Mouse (Mus musculus): ENCODE measurements around the gene Senp5.

Senp5 gene

DNA sequence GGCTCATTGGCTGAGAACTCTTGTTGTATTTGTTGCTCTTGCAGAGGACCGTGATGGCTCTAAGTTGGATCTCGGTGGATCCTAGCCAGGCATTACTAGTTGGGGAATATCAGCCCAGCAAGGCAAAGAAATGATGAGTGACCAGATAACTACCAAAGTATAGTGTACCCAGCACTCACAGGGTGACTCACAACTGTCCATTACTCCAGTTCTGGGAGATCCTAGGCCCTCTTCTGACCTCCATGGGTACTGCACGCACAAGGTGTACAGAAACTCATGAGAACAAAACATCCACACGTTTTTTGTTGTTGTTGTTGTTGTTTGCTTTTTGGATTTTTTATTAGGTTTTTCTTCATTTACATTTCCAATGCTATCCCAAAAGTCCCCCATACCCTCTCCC is 66.5 kb downstream of the Senp5 start:
- DNase-seq = no peak

DNA sequence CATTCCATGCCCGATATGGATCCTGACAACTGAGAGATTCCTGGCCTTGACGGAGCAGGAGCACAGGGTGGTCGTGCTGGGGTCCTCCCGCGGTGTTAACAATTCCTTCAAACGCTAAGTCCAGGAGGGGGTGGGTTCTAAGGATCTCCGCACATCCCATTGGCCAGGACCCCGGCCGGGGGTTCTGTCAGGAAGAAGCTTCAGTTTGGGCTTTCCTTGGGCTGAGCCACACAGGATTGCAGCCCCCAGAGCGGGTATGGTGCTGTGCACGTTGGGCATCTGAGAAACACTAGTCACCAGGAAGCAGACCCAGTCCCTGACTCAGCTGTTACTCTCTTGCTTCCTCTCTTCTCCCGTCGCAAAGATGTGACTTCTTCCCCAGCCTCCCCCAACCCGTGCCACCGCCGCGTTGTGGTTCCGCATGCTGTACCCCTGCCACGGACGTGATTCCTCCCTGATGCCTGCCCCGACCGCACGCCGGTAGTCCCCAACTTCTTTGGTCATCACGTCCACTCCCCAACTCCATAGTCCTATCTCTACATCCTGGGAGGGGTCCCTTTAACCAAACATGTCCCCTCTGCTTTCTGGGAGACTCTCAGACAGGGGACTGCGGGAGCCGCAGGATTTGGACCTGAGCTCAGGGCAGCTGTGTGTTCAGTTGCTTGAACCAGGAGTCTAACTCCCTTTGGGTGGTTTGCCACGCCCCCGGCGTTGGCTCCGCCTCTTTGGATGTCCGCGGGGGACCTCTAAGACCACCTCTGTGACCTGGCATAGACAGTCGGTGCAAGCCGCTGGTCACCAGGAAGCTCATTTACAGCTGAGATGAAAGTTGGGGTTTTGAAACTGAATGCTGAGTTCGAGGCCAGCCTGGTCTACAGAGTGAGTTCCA is 67.8 kb downstream of the Senp5 start:
- no peak for DNase-seq

DNA sequence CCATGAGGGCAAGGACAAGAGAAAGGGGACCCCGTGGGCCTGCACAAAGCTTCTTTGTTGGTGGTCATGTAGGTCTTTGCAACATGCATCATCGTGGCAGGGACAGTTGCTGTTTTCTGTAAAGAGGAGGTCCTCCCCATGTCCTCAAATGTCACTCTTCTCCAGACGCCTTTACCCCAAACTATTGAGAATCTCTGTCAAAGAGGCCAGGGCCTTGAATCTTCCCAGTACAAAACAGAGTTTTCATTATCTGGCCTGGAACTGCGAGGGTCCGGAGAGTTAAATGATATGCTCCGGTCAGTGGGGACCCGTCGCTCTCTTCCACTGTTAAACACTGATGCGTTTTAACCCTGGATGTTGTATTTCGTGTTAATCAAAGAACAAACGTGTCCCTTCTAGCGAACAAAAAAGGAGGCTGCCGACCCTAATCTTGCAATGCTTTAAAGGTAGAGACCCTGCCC is 68.5 kb downstream of the Senp5 start:
- no peak for DNase-seq

DNA sequence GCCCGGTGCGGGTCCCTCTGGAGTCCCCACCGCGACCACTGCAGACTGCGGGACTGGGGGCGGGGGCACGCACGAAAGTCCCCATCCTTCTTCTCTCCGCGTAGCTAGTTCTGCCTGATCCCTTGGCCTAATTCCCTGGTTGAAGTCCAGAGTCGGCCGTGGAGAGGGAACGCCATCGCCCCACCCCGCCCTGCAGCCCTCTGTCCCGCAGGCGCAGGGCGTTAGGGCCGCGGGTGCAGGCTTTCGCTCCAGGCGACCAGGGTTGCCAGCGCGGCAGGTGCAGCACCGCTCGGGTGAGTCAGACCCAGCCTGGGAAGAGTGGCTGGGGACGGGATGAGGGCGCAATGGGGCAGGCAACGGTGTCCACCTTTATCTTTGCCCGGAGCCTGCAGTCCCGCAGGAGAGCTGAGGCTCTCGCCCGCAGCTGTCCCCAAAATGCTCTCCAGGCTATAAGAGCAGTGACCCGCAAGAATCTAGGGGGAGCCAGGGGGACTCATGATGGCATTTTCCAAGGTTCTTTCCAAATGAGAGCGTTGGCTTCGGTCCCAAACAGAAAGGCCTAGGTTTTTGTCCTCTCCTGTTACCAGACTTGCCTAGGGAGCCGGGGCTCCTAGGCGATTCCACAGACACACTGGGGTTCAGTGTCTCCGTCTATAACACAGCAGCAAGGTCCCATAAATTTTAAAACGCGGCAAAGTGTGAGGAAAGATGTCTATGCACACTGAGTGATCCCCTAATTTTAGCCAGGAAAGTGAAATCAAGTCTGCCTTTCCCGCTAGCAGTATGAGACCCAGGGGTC is 69.1 kb downstream of the Senp5 start, which contains the start of gene Pigz:
Gene Pigz (plus strand): TSS at position 101 of the 799 bp plus-strand sequence.
- peak; percentile 31 for DNase-seq

DNA sequence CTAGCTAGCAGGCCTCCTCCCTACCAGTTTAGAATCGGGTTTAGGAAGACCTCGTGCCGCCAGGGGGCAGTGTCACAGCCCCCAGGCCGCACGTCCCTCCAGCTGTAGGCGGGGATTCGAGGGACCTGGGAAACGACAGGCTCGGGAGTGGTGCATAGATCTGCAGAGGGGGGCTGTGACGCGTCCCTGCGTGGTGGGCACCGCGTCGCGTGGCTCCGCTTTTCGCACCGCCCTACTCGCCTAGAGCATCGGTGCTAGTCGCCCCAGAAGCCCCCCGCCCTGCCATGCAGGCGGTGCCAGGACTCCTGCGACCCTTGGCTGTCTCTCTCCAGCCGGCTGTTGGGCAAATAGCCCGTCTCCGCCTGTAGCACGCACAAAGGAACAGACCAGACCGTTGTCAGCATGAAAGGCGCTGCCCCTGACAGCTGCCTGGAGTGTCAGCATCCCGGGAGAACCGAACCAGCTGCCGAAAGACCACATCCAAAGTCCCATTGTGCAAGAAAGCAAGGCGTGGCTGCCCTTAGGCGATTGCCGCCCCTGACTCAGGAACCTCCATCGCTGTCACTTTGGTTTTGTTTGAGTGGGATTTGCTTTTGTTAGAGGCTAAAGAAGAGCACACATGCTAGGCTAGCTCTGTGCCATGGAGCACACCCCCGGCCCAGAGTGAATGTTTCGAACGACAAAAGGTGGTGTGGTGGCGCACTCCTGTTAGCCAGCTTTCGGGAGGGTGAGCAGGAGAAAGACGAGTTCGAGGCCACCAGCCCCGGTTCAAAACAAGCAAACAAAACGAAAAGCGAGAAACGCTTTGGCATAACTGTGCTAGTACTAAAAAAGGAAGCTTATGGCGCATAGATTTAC is 70.0 kb downstream of the Senp5 start:
- DNase-seq = peak; percentile 71

DNA sequence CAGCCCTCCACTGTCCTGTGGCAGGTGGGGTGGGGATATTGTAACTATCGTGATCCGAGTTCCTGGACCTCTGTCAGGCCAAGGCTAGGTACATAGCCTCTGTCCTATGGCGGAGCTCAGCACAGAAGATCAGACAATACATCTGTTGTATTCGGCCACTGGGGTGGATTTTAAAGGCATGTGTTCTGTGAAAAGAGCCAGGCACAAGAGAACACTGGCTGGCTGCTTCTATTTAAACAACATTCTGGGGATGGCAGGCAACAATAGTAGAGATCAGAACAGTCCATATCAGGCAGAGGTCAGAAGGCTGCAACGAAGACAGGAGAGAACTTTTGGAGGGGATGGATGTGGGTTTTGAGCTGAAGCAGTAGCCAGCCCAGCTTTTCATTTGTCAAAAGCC is 70.8 kb downstream of the Senp5 start:
- no peak for DNase-seq

DNA sequence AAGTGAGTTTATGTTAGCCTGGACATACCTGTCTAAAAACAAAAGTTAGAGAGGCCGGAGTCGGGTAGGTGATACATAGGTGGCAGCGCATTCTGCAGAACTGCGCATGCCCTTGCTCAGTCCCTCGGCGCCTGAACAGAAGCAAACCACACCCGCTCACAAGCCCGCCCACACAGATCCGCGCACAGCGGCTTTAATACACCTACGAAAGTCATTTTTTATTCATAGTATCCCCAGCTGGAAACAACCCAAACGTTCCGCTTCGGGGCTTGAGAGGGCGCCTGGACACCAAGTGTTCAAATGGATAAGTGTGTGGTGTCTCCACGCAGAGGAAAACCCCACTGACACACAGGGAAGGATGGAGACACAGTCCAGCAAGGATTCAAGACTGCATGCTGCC is 71.8 kb downstream of the Senp5 start:
- no peak for DNase-seq

DNA sequence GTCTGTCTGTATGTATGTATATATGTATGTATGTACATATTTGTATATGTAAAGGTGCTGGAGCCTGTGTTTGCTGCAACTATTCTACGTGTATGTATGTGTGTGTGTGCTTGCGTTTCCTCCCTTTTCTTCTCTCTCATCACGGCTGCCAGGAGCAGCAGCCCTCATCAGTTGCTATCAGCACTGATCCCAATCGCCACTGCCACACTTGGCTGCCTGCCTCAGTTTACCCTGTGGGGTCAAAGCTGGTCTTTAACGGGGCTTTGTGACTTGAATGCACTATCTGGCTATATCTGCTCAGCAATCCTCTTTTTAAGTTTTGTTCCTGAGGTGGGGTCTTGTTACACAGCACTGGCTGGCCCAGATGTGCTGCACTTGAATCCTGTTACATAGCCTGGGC is 75.7 kb downstream of the Senp5 start:
- no peak for DNase-seq

DNA sequence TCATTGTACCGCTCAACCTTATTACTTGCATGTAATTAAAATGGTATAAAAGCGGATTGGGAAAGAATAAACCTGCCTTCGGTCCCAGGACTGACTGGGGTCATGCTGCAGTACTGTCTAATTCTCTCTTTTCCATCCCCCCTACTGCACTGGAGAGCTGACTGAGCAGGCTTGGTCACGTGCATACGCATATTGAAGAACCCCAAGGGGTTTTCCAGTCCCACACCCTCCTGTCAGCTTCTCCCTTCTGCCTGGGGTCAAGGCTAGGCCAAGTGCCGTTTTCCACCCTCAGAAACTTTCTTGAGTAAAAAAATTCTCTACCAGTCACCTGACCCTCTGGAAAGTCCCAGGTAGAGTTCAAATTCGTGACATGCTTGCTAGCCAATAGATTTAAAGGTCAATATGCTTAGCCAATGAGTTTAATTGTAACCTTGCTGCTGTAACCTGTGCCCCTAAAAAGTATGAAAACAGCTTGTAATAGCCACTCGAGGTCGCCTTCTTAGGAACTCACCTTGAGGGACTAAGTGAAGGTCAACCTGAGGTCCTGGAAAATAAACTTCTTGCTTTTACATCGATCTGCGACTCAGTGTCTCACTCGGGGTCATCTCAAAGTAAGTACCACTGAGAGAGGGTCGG is 76.4 kb downstream of the Senp5 start:
- DNase-seq = no peak

DNA sequence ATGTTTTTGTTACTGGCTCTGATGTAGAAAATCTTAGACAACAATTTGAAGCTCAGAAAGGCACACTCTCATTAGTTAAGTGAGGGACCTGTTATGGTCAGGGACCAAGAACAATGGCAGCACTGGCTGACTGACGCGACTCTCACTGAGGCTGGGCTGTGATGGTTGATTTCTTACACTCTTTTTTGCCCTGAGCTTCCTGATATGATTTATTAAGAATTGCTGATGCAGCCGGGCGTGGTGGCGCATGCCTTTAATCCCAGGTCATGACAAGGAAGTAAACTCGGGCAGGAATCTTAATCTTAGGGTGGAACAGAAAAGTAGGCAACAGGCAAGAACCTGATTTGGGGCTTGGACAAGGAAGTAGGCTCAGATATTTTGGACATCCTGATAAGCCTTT is 77.0 kb downstream of the Senp5 start:
- no peak for DNase-seq

DNA sequence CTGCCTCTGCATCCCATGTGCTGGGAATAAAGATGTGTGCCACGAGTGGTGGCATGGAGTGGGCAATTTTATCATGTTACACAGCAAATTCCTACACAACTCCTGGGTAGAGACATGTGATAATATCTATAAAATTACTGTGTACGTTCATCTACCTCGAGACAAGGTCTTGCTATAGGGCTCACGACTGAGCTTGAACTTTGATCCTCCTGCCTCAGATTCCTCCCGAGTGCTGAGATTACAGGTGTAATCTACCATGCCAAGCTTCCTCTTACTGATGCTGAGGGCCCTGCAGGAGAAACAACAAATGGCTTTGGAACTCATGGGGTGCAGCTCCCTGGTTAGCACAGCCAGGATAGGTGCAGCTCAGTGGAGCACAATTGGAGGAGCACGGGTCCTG is 78.7 kb downstream of the Senp5 start:
- DNase-seq = no peak

DNA sequence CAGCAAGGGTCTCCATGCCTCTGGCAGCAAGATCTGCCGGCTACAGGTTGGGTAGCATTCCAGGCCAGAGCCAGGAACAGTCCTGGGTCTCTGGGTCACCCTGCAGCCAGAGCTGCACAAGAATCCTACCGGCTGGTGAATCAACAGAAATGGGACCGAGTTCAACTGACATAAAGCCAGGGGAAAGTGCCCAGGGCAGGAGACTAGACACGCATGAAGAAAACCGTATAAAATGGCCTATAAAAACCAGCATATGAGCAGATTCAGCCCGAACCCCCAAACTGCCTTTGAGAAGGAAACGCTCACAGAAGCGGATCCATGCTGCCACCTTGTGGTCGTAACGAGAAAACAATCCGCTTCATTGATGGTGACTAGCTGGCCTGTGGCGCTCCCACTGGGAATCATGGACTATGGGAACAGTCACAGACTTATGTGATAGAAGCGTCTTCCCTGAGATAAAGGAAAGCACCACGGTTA is 84.8 kb downstream of the Senp5 start:
- DNase-seq = peak; percentile 49

DNA sequence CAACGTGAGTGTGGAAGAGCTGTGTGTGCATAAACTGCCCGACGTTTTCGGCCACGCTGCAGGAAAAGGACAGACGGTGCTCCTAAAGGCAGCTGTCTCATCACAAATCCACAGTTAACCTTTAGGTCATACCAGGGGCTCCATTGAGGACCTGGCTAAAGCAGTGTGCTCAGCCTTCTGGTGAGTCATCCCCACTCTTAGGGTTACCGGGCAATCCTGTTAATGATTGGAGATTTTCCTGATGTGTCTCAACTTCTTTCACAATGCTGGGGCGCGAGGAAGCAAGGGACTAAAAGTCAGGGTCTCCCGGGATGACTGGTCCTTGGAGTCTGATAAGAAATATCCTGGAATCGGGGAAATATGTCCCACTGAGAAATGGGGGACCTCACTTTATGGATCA is 85.3 kb downstream of the Senp5 start:
- peak; percentile 22 for DNase-seq

DNA sequence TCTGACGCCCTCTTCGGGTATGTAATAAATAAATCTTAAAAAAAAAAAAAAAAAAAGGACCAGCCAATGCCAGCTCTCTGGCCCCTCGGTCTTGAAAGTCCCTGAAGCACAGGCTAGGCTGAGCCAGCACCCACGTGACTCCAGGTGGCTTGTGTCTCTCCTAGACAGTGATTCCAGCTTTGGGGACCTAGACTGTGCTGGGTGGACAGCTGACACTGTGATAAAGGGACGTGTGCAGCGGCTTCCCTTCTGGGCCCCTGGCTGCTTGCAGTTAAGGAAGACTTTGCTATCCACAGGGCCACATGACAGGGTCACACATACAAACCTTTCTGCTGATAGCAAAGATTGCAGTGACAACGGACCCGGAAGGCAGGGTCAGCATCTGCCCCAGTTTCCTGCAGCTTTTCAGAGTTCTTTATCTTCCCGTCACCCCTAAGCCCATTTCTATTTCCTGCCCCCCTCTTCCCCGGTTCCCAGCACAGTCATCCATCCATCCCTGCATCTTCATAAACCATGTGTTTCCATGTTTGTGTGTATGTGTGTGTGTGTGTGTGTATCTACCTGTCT is 92.7 kb downstream of the Senp5 start:
- DNase-seq = no peak
